Mouse (Mus musculus): Measurements from ENCODE around the gene Gm37240. TPM values are rescaled to one million over a fixed set of nuclear protein-coding genes. Genes with fewer than 3 reads are reported as not detected.
A peak's percentile ranks its signal among the peaks of the same experiment; 100 is the strongest.

The Gm37240 gene
- polyA plus RNA-seq, 1 experiment from 2014 or later = 3.3 TPM

DNA sequence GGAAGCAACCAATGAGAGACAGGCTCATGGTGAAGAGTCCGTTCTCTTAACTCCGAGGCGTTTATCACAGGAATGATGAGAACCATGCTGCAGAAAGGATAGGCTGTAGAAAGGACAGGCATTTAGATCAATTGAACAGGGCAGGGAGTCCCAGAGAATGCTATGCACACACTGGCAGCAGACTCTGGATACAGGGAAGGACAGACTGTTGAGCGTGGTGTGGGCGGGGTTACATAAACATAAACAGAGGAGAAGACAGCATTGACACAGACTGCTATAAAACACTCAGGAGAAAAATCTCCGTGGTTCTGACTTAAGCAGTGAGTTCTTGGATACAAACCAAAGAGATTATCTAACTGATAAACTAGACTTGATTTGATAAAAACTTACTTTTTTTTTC is 703.2 kb downstream of the Gm37240 start:
- ATAC-seq = no peak
- no peak overlapping the region for H3K27ac ChIP-seq (ENCODE audit: low read depth, low read length)
- no peaks in the 10 kb centered on the region for H3K36me3 ChIP-seq (ENCODE audit: control insufficient read depth, insufficient read depth)
- no peak overlapping the region for H3K4me2 ChIP-seq (replicated peaks; ENCODE audit: low read depth)
- no peaks in the 10 kb centered on the region for H3K27me3 ChIP-seq (replicated peaks; ENCODE audit: control insufficient read depth, insufficient read depth, low read length)
- TF ChIP-seq CTCF (IDR thresholded peaks at IDR 0.05; ENCODE audit: low read depth) = no peak
- no peak overlapping the region for H3K9ac ChIP-seq (ENCODE audit: low read depth, low read length)
- H3K4me1 ChIP-seq (replicated peaks; ENCODE audit: control insufficient read depth, insufficient read depth, low read length) = no peaks in the 10 kb centered on the region
- 17% methylated on average over 6 of the region's 6 CpGs for WGBS
- no peaks in the 10 kb centered on the region for H3K9me3 ChIP-seq (ENCODE audit: control insufficient read depth)
- no peak overlapping the region for H3K4me3 ChIP-seq (ENCODE audit: low read depth, low read length)

DNA sequence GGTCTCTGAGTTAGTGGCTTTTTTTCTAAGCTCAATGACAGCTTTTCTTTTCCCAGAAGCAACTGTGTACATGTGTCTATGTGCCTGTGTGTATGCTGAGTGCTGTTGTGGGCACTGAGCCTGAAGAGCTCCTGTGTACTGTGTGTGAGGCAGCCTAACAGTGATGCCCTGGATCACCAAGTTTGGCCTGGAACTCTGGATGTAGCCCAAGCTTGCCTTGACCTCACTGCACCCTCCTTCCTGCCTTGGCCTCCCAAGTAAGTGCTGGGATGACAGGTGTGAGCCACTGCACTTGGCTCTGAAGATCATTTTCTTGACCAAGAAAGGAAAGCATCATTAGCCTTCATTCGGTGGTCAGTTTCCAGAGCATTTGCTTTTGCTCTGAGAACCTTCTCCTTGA is 710.6 kb downstream of the Gm37240 start:
- TF ChIP-seq CTCF (IDR thresholded peaks at IDR 0.05; ENCODE audit: low read depth) = no peak
- ATAC-seq = no peak
- Histone ChIP-seq H3K9ac (ENCODE audit: low read depth, low read length) (no peak overlapping the region), H3K27me3 (replicated peaks; ENCODE audit: control insufficient read depth, insufficient read depth, low read length) (no peaks in the 10 kb centered on the region), H3K27ac (ENCODE audit: low read depth, low read length) (no peak overlapping the region), H3K4me3 (ENCODE audit: low read depth, low read length) (no peak overlapping the region), H3K9me3 (ENCODE audit: control insufficient read depth) (no peaks in the 10 kb centered on the region), H3K4me1 (replicated peaks; ENCODE audit: control insufficient read depth, insufficient read depth, low read length) (no peaks in the 10 kb centered on the region), H3K36me3 (ENCODE audit: control insufficient read depth, insufficient read depth) (no peaks in the 10 kb centered on the region), H3K4me2 (replicated peaks; ENCODE audit: low read depth) (no peak overlapping the region)
- 90% methylated on average over 1 of the region's 1 CpGs for WGBS

DNA sequence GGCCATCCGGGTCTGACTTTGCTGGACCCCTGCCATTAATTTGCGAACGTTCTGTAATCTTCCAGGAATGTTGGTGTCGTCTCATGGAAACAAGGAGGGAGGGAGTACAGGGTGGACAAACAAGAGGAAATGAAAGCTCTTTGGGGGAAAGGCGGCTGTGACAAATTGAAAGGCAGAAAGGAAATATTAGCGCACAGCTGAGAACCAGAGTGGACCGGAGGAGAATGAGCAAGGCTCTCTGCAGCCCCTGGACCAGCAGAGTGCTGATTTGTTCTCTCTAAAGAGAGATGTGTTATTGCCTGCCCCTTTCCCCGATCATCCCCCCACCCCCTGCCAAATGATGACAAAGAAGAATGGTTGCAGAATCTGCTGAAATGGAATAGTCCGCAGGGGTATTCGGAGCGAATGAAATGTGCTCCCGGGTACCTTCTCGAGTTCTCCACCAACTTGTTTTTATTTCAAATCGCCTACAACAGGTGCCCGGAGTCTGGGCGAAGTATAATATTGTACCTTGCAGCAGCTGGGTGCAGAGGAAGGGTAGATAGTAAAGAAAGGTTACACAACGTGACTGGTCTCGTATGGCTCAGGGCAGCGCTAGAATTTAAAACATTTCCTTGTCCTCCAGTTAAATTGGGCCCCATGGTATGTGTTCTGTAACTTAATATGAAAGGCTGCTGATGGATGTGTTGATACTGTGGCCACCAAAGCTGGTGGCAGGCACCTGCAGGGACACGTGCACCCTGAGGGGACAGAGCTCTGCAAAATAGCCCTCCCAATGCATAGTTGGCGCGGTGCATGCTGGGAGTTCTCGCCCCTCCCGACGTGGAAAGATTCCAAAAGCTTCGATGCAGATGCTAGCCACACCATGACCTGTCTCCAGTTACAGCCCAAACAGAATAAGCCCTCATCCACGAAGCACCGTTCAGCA is 712.5 kb downstream of the Gm37240 start:
- H3K4me1 ChIP-seq (replicated peaks; ENCODE audit: control insufficient read depth, insufficient read depth, low read length) = no peaks in the 10 kb centered on the region
- no peak for ATAC-seq
- H3K27ac ChIP-seq (ENCODE audit: low read depth, low read length) = no peak overlapping the region
- no peaks in the 10 kb centered on the region for H3K9me3 ChIP-seq (ENCODE audit: control insufficient read depth)
- TF ChIP-seq CTCF (IDR thresholded peaks at IDR 0.05; ENCODE audit: low read depth) = no peak
- H3K9ac ChIP-seq (ENCODE audit: low read depth, low read length) = no peak overlapping the region
- 0 out of 2 replicates have a peak overlapping the region, but pooled peaks have one; percentile 3 for H3K4me2 ChIP-seq (replicated peaks; ENCODE audit: low read depth)
- no peaks in the 10 kb centered on the region for H3K27me3 ChIP-seq (replicated peaks; ENCODE audit: control insufficient read depth, insufficient read depth, low read length)
- 69% methylated on average over 28 of the region's 28 CpGs for WGBS
- H3K36me3 ChIP-seq (ENCODE audit: control insufficient read depth, insufficient read depth) = no peaks in the 10 kb centered on the region
- H3K4me3 ChIP-seq (ENCODE audit: low read depth, low read length) = no peak overlapping the region

DNA sequence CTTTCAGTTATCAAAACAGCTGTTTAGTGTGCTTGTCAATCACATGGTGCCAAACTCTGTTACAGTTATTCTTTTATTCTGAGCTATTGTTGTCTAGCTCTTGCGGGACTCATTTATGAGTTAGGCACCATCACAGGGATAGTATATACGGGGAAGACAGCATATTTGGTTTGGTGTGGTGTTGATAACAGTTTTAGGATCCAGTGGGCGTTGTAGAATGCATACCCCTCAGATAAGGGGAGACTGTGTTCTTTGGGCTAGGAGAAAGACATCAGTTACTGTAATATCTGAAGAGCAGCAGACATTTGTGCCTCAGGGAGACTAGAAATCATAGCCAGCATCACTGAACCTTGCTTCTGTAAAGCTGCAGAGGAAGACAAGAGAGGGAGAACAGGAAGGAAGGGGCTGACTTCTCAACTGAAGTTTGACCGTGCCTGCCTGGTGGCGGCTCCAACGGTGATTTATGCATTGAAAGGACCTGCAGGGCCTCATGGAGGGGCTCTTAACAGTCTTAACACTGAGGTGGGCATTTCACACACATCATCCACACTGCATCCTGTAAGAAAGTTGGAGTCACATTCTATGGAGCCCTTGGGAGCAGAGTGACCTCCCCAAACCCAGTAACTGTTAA is 713.8 kb downstream of the Gm37240 start:
- no peak for ATAC-seq
- TF ChIP-seq CTCF (IDR thresholded peaks at IDR 0.05; ENCODE audit: low read depth) = no peak
- Histone ChIP-seq H3K4me1 (replicated peaks; ENCODE audit: control insufficient read depth, insufficient read depth, low read length) (no peaks in the 10 kb centered on the region), H3K36me3 (ENCODE audit: control insufficient read depth, insufficient read depth) (no peaks in the 10 kb centered on the region), H3K27me3 (replicated peaks; ENCODE audit: control insufficient read depth, insufficient read depth, low read length) (no peaks in the 10 kb centered on the region), H3K4me3 (ENCODE audit: low read depth, low read length) (no peak overlapping the region), H3K4me2 (replicated peaks; ENCODE audit: low read depth) (no peak overlapping the region), H3K9ac (ENCODE audit: low read depth, low read length) (no peak overlapping the region), H3K9me3 (ENCODE audit: control insufficient read depth) (no peaks in the 10 kb centered on the region), H3K27ac (ENCODE audit: low read depth, low read length) (no peak overlapping the region)
- 61% methylated on average over 6 of the region's 6 CpGs for WGBS

DNA sequence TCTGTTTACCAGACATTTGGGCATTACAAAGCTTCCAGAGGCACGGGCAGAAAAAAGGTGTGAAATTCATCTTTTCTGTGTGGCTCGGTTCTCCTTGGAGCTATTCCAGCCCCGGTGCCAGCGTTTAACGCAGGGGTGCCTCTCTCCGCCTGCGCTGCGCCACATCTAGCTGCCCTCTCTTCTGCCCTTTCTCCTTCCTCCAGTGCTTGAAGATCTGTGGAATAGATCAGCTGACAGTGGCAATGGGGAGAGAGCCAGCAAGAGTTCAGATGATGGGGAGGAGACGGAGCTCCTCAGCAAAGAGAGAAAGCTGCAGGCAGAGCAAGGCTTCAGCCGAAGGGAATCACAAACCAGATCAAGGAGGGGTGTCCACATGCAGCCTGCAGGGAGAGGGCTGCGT is 714.8 kb downstream of the Gm37240 start:
- Histone ChIP-seq H3K4me2 (replicated peaks; ENCODE audit: low read depth) (0 out of 2 replicates have a peak overlapping the region, but pooled peaks have one; percentile 6), H3K27ac (ENCODE audit: low read depth, low read length) (no peak overlapping the region), H3K9me3 (ENCODE audit: control insufficient read depth) (no peaks in the 10 kb centered on the region), H3K4me1 (replicated peaks; ENCODE audit: control insufficient read depth, insufficient read depth, low read length) (no peaks in the 10 kb centered on the region), H3K36me3 (ENCODE audit: control insufficient read depth, insufficient read depth) (no peaks in the 10 kb centered on the region), H3K9ac (ENCODE audit: low read depth, low read length) (no peak overlapping the region), H3K27me3 (replicated peaks; ENCODE audit: control insufficient read depth, insufficient read depth, low read length) (no peaks in the 10 kb centered on the region), H3K4me3 (ENCODE audit: low read depth, low read length) (no peak overlapping the region)
- 63% methylated on average over 11 of the region's 11 CpGs for WGBS
- no peak for TF ChIP-seq CTCF (IDR thresholded peaks at IDR 0.05; ENCODE audit: low read depth)
- ATAC-seq = no peak

DNA sequence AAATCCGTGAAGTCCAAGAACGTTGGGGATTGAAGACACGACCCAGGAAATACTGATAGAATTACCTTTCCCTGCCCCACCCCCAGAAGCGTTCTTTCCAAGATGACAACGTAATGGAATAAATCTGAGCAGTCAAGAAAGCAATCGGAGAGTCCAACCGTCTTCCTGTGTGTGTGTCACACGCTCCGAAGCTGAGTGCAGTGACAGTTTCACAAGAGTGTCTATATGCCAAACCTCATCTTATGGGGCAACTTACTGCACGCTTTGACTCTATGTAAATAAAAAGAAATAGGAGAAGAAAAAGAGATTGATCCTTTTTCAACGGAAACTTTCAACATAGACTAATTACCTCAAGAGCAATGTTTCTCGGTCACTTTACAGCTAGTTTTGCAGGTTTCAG is 715.2 kb downstream of the Gm37240 start:
- WGBS = 59% methylated on average over 12 of the region's 12 CpGs
- H3K9me3 ChIP-seq (ENCODE audit: control insufficient read depth) = no peaks in the 10 kb centered on the region
- H3K27me3 ChIP-seq (replicated peaks; ENCODE audit: control insufficient read depth, insufficient read depth, low read length) = no peaks in the 10 kb centered on the region
- H3K27ac ChIP-seq (ENCODE audit: low read depth, low read length) = no peak overlapping the region
- ATAC-seq = no peak
- no peak for TF ChIP-seq CTCF (IDR thresholded peaks at IDR 0.05; ENCODE audit: low read depth)
- 0 out of 2 replicates have a peak overlapping the region, but pooled peaks have one; percentile 6 for H3K4me2 ChIP-seq (replicated peaks; ENCODE audit: low read depth)
- no peaks in the 10 kb centered on the region for H3K36me3 ChIP-seq (ENCODE audit: control insufficient read depth, insufficient read depth)
- H3K9ac ChIP-seq (ENCODE audit: low read depth, low read length) = no peak overlapping the region
- H3K4me3 ChIP-seq (ENCODE audit: low read depth, low read length) = no peak overlapping the region
- H3K4me1 ChIP-seq (replicated peaks; ENCODE audit: control insufficient read depth, insufficient read depth, low read length) = no peaks in the 10 kb centered on the region

Data from intestine, postnatal 0 days (tissue).